Mouse (Mus musculus) hindlimb bud, embryonic 11.5 days (tissue): ENCODE results near the gene Susd3.

Source experiments
- DNase-seq: peaks from one replicate; pipeline ENCODE4 v3.0.0-alpha.2; 2012; ENCODE audit warnings: low read depth, low spot score; ENCODE audit errors: extremely low spot score

The Susd3 gene

DNA sequence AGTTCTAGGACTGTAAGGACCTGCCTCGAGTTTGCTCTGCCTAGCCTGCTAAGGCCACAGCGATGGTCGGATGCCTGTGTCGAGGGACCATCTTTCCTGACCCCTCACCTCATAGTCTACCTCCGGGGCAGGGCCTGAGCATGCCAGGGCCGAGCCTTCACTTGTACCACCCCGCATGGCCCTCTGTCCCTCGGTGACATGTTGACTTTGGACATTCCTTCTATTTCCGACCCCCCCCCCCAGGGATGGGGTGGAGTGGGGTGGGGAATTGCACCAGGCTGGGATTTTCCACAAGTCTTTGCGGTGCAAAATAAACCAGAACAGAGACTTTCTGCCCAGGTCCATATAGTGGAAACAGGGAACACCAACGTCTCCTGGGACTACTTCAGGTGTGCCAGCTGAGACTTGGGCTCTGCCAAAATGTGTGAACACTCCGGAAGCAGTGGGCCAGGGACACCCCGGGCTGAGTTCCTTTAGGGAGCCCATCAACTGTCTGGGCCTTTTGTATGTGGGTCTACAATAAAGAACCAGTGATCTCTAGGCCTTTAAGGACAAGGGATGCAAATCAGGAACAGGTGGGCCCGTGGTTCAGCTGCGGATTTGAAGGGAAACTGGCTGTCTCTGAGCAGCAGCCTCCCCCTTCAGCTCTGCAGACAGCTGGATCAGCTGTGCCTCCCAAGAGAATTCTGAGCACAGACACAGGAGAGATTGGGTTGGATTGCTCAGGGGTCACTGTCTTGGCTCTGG, 60.1 kb downstream of the Susd3 start:
- DNase-seq = no peak

DNA sequence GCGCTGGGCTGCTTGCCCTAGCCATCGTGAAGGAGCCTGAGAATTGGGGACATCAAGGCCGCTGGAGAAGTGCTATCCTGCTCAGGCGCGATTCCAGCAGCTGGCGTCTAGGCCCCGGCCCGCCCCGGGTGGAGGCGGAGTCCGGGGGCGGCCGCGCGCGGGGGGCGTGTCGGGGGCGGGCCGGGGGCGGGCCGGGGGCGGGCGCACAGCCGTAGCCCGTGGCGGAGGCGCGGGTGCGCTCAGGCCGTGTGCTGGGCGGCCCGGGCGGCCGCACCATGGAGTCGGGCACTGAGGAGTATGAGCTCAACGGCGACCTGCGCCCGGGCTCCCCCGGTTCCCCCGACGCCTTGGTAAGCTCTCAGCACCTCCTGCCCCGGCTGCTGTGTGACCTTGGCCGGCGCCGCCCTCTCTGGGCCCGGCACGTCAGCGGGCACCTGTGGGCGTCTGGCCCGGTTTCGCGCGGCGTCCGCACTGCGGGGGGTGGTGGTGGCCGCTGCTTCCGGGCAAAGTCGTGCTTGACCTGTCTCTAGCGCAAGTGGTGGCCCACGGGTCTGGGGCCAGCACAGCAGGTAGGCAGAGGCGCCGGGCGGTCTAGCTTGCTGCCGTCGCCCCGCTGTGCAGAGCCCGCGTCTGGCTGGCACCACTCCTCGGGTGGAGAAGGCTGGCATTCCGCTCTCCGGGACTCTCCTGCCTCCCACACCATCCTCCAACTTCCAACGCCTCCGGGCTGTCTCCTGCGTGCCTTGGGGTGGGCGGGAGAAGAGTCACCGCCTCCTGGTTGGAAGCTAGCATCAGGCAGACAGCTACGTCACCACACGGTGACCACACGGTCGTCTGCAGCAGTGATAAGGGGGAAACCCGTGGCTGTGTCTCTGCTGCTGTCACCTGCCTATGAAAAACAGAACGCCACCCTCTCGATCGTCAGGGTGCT, 61.0 kb downstream of the Susd3 start, which contains the start of gene Ninj1:
Ninj1 (plus strand) TSS at position 198 of the 931 bp plus-strand sequence.
- no peak for DNase-seq

DNA sequence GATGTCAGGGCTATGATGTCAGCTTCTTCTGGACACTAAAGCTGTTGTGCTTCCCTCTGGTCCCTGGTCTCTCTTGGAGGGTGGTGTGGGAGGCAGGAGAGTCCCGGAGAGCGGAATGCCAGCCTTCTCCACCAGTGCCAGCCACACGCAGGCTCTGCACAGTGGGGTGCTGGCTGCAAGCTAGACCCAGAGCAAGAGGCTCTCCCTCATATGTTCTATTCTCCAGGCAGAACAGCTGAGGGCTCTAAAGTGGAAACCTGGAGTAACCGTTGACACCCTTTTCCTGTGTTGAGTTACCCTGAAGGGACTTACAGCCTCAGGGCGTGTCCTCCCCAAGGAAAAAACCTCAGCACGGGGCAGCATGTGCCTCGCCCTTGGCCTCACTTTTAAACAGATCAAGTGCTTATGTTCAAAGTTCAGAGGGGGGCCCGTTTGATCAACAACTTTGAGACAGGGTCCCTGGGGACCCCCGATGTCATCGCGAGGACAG, 61.7 kb downstream of the Susd3 start:
- no peak for DNase-seq

DNA sequence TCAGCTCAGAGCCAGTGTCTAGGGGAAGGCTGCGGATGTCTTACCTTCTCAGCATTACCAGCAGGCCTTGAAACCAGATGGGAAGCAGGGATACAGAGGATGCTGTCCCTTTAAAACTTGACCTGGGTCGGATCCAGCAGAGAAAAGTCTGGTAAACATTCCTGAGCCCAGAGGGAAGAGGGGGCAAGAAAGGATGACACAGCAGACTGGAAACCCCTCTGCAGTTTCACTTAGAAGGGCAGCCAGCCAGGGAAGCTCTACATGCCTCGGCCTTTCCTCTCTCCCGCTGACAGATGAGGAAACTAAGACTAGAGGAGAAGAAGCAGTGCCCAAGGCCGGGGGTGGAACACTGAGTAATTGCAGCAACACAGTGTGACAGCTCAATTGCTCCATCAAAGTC, 64.9 kb downstream of the Susd3 start:
- no peak for DNase-seq

DNA sequence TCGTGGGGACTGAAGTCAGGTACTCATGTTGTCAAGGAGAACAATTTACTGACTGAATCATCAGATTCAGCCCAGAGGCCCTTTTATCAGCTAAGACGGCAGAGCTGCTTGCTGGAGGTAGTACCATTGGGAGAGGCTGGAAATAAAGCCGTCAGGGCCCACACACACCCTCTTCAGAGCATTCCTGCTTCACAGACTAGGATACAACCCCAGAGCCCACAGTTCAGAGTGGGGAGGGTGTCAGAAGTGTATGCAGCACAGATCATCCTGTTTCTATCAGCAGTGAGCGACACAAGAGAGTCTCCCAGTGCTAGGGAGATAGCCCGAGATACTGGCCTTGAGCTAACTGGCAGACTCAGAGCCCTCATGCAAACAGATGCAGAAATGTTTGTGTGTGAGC, 65.3 kb downstream of the Susd3 start:
- no peak for DNase-seq

DNA sequence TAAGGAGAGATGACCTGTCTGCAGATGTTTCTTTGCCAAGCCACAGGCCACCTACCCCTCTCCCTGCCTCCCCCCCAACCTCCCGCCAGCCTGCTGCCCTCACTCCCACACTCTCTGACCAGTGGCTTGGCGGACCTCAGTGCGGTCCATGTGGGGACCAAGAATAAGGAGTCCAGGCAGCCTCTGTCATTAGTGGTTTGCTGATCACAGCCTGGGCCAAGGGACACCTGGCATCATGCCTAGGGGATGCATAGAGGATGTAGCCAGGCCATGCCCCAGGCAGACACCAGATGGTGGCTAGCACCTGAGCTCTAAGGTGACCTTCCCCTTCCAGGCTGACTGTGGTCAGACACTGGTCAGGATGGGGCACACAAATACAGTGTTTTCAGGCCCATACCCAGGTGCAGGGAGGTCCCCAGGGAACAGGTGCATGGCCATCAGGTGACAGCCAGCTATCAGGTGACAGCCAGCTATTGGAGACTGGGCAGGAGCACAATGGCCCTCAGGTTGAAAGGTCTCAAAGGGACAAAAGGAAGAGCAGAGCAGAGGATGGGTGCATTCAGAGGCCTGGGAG, 67.0 kb downstream of the Susd3 start:
- DNase-seq = no peak

DNA sequence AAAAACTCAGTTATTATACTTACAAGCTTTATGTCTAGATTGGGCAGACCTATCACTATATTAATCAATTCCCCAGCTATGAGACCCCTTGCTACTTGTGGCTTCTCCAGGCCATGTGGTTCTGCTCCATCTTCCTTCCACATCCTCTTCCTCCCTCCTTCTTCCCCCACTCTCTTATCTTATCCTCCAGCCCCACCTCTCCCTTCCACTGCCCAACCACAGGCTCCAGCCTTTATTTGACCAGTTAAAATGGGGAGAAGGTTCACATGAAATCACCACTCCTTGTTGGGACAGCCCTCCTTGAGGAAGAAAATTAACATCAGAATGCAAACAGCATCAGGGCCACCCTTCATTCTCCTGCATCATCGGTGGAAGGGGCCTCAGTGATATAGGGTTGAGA, 67.8 kb downstream of the Susd3 start:
- no peak for DNase-seq
